Mouse (Mus musculus) G1E-ER4 (cell line): Measurements from ENCODE around the gene Insl5. TPM values are rescaled to one million over a fixed set of nuclear protein-coding genes. Genes with fewer than 3 reads are reported as not detected.

Source experiments
- GATA1 ChIP-seq: IDR thresholded peaks from one replicate; pipeline ENCODE4 v1.8.0; 2012; ENCODE audit warnings: low read length, inconsistent platforms
- polyA plus RNA-seq: library from polyadenylated mRNA; stranded (reverse); fragments of >175 nt; gene quantifications from 2 replicates; pipeline ENCODE4 v1.2.3, GENCODE M21; 2012

Insl5 gene
- polyA plus RNA-seq, result not detected in 2 replicates

DNA sequence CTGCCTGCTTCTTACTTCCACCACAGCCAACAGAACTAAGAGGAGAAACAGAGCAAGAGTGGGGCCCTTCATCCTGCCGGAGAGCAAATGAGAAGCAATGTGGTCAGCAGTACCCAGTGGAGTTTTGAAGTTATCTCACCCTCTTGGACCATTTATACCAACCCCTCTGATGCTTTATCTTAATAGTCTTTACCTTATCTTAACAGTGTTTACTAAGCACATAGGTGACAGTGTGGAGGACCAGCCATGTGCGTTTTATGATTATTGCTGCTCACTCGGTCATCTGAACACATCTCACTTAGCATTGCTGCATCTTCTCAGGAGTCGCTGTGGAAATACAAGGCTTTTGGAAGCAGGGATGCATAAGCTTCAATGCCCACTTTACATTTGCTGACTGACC, at the start of gene Insl5:
TSS of gene Insl5 (minus strand) at position 222 of the 400 bp plus-strand sequence.
- TF ChIP-seq GATA1, result no peak

DNA sequence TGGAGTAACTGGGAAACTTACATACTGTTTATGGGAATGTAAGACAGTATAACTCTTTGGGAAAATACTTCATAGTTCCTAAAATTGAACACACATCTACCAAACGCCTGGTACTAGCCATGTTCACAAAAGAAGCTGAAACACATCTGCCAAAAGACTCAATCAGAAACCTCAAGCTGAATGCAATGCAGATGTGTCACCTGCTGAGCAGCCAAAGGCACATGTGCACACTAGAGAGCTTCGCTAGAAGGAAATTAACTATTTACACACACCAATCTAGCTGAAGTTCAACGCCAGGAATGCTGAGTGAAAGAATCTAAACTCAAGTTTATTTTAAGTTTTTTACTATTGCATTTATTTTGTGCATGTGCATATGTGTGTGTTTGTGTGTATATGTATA, 44.0 kb upstream of the Insl5 start:
- TF ChIP-seq GATA1, result no peak

DNA sequence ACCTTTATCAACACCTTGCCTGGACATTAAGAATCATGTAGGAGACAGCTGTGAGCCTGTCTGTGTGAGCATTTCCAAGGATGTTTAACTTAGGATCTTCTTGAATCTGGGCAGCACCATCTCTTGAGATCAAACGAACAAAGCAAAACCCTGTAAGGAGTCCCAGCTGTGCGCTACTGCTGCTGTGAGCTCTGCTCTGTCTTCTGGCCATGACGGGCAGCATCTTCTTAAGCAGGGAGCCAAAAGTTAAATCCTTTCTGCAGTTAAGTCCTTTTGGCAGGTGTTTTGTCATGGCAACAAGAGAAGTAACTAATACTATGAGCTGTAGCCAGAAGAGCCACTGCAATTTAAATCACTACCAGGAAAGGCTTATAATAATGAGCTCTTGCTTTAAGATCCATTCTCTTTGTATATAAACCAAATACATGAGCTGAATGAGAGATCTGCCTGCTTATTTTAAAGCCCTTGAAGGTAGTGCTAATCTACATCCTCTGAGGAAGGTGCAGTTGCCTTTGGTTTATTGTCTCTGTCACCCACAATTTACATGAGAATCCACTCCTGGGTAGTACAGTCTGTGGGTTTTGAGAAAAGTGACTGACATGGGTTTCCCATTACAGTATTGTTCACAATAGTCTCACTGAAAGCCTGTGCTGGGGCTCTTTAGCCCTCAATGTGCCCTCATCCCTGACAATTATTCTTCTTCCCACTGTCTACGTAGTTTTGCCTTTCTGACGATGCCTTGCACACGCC, 41.4 kb upstream of the Insl5 start:
- TF ChIP-seq GATA1, result no peak

DNA sequence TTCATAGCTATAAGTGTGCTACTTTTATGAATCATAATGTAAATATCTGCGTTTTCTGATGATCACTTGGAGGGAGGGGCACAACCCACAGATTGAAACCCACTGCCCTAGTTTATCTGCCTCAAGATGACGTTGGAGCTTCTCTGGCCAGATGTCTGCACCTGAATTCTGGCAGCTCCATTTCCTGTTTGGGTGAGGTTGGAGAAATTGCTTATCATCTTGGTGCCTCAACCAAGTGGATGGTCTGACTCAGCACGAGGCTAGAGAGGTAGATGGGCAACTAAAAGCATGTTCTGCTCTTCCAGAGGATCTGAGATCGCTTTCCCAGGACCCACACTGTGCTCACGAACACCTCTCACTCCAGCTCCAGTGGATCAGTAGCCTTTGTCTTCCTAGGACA, 38.3 kb upstream of the Insl5 start:
- TF ChIP-seq GATA1, result no peak

DNA sequence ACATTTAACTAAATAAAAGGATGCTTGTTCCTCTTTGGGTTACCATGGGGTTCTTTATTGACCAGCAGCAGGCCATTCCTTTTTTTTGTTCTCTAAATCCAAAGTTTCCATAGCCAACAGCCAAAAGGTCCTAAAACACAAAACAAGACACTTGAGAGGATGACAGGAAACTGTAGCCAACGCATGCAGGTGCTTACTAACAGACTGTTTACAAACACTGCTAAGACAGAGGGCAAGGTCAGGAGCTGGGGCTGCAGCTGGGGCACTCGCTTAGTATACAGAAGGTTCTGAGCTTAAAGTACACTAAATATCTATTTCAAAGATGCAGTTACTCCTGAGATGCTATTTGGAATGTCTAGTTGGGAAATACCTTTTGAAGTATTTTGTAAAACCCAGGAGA, 37.8 kb upstream of the Insl5 start:
- TF ChIP-seq GATA1, result no peak

DNA sequence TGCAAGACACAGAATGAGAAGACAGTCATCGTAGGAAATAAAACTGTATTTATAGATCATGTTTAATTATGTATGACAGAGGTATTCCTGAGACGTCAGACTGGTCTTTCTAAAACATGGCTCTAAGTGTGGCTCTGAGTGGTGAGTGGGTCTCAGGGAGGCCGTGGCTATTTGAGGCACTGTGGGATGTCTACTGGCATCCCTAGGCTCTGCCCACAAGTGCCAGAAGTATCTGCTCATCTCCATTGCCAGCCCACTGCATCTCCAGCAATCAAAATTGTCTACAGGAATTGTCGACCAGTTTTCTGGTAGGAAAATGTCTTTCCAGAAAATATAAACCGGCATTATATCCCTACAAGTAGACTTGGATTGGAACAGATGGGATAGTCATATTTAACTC, 30.3 kb upstream of the Insl5 start:
- TF ChIP-seq GATA1, result no peak

DNA sequence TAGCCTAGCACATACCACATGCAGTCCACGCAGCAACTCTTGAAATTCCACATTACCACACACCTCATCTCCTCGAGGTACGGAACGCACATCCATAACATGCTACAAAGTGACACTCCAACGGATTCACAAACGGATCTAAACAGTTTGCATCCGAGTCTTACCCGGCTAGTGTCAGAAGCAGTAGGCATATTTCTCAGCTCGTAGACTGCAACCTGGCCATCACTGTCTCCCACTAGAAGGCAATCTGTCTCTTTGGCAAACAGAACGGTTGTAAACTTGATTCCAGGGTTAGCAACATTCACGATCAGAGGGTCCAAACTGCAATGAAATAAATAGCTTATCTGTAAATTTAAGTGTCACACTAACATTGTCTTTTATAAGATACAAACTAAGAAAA, 21.4 kb upstream of the Insl5 start:
- TF ChIP-seq GATA1, result no peak

DNA sequence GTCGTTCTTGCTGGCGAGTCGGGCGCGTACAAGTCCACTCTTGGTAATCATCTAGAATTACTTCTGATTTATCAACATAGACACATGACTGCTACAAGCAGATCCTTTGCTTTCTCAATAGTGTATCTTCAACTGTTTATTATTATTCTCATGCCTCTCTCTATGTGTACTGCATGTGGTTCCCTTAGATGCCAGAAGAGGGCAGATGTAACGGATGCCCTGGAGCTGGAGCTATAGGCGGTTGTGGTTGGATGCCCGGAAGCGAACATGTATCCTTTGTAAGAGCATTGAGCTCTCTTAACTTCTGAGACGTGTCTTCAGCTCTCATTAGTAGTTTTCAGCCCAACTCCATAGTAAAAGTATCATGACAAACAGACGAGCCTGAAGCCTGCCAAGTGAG, 16.4 kb upstream of the Insl5 start:
- TF ChIP-seq GATA1, result no peak

DNA sequence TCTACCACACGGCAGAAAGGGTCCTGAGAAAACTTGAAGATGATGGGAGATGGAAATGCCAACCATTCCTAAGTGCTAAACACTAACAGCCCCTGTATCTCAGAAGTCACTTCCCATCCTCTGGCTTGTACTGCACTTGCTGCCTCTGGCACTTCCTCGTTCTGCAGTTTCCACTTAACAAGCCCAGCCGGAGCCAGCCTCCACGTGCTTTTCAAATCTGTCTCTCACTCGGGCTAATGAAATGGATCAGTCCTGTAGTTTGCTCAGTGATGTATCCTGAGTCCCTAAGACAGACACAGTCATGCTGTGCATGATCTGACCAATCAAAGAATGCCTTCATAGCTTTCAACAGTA, 13.2 kb upstream of the Insl5 start:
- no peak for TF ChIP-seq GATA1

DNA sequence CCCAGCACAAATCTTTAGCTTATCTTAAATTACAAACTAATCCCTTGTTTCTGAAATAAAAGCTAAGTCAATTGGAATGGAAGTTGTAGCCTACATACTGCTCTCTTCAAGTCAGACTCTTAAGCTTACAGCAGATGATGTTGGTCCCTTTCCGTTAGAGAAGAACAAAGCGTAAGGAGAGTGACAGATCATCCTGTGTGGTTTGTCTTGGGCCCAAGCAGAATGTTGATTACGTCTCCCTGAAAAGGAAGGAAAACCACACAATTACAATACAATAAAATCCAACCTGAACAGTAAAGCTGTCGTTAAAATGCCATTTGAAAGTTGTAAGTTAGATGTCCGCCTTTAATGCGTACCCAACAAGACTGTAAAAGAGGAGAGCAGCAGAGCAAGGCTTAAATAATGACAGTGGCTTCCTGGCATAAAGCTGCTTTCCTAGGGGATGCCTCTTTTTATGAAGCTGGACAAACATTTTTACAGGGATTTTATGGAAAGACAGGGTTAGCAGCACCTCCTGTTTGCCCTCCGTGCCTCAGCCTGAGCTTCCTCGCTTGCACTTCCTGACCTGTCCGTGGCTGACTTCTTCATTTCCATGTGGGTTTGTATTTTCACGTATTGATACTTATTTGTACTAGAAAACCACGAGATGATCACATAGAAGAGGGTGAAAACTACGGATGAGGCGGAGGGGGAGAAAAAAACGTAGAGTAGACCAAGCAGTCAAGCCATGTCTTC, 12.6 kb upstream of the Insl5 start:
- TF ChIP-seq GATA1, result no peak

DNA sequence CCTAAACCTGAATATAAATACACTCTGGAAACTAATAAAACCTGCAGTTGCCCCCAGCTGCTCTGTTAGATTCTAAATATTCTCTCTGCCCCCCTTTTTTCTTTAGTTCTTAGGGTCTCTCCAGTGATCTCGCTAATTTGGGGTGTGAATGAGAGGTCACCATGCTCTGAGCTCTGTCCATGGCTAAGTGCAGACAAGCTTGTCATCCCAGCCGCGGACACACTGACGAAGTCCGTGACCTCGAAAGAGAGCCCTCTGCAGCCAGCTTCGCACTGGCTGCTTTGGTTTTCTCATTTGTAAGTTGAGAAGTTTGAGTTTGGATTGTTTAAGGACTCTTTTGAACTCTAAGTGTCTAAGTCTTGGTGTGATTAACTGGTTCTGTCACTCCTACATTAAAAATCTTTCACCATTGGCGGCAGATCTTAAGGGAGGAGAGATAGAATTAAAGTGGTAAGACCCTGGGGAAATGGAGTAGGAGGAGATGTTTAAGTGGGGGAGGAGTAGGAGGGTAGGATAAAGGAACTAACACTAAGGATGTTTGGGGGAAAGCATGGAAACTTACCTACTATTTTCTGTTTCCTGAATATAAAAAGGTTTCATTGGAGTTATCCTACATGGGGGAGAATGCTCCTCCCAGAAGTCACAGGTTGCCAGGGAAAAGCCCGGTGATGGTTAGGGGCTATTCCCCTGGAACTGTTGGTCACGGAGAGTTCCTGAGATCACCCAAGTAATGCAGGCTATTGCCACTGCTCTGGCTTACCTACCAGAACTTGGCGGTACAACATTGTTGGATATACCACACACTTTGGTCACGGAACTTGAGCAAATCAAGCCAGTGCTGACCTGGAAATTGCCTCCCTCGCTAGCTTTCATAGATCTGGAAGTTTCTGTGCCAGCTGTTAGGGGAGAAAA, 1.8 kb upstream of the Insl5 start:
- no peak for TF ChIP-seq GATA1

DNA sequence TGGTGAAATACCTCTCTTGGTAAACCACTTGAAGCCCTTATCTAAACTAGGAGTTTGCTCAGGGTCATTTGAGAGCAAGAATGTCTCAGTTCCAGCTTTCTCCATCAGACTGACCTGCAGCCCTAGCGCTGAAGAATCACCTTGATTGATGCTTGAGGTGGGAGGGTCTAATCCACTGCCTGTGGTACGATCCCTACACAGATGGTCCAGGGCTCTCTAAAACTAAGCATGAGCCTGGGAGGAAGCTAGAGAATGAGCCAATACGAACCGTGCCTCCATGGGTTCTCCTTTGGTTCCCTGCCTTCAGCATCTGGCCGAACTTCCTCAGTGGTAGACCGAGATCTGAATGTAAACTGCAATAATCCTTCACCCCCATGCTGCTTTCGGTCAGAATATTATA, 1.1 kb upstream of the Insl5 start:
- no peak for TF ChIP-seq GATA1

DNA sequence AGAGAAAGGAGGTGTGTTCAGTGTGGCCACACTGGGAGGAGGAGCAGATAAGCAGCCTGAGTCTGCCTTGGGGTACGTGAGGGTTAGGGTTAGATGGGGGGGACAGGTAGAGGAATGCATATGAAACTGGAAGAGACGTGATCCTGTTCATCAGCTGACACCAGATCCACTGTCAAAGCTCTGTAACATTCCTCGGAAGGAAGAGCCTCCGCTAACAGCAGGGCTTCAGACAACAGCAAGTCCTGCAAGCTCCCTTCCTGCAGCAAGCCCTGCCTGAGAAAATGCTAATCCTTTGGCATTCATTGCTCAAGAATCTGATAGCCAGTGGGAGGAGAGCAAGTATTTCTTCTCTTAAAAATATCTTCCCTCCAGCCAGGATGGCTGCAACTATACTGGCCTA, 13.2 kb downstream of the Insl5 start:
- TF ChIP-seq GATA1, result no peak

DNA sequence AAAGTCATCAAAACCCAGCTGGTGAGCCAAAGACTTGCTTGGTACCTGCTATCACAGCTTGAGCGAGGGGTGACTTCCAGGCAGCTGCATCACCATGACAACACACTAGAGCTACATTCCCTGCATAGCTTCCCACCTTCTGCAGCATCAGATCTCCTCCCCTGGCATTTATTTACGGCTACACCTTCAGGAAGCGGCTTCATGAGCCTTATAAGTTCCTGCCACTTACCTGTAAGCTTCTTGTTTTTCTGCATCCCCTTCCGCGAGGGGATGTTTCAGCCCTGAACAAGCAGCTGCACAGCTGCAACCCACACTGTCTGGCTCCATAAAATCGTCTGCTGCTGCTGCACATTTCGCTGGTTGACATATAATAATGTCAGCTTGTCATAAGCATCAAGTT, 14.8 kb downstream of the Insl5 start:
- TF ChIP-seq GATA1, result no peak

DNA sequence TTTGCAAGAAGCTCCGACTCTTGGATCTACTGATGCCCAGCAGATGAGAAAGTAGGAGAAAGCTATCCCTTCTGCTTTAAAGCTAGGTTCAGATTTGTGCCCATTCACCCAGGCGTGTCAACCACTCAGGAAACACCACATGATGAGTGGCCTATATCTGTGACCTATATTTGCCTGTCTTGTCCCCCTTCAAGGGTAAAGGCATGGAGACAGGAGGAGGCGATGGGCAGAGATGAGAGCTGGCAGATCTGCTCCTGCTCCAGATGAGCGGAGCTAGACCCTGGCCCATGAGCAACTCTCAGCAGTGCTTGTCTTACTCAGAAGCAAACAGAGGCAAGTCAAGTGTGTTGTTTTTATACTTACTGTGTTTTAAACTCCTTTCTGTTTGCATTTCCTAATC, 15.9 kb downstream of the Insl5 start:
- no peak for TF ChIP-seq GATA1

DNA sequence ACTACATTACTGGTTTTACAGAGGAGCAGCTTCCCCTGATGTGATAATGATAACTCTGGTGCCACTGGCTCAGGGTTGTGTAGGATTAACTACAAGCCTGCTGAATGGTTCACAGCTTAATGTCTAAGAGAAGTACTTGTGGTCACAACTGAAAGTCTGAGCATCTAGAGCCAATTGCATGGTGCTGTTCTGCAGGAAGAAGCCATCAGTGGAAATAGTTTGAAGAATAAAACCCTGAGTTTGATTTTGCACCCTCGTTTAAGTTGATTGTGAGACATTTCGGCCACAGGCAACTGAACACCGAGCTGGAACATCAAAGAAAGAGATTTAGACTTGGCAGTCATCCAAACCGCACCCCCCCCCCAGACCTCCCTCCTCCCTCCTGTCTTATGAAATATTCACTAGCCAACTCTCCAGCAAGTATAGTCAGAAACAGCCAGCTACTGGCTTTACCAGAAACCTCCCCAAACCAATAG, 19.7 kb downstream of the Insl5 start:
- no peak for TF ChIP-seq GATA1
